Mouse (Mus musculus): ENCODE measurements around the gene Hoxd12.

The Hoxd12 gene

GRCm38 (mm10) chr2:74674881-74675665 is at the start of gene Hoxd12:
TSS of gene Hoxd12 (plus strand) at chr2:74675013.
- no peak for DNase-seq (ENCODE audit: low spot score in 2 of 2)

GRCm38 (mm10) chr2:74635412-74635811 is 39.4 kb upstream of the Hoxd12 start:
- no peak for DNase-seq (ENCODE audit: low spot score in 2 of 2)

GRCm38 (mm10) chr2:74642431-74642830 is 32.4 kb upstream of the Hoxd12 start:
- DNase-seq (ENCODE audit: low spot score in 2 of 2), result no peak

- DNase-seq (ENCODE audit: low spot score in 2 of 2), result no peak
These were observed 29.2 kb upstream of the Hoxd12 start for GRCm38 (mm10) chr2:74645631-74646030.

GRCm38 (mm10) chr2:74647082-74647864 is 27.5 kb upstream of the Hoxd12 start:
- DNase-seq (ENCODE audit: low spot score in 2 of 2), result no peak

GRCm38 (mm10) chr2:74652996-74653340 is 21.8 kb upstream of the Hoxd12 start:
- DNase-seq (ENCODE audit: low spot score in 2 of 2), result no peak

- no peak for DNase-seq (ENCODE audit: low spot score in 2 of 2)
These were observed 20.9 kb upstream of the Hoxd12 start for GRCm38 (mm10) chr2:74653781-74654535.

- no peak for DNase-seq (ENCODE audit: low spot score in 2 of 2)
These were observed 19.9 kb upstream of the Hoxd12 start for GRCm38 (mm10) chr2:74654743-74655419.

- no peak for DNase-seq (ENCODE audit: low spot score in 2 of 2)
These were observed 19.4 kb upstream of the Hoxd12 start for GRCm38 (mm10) chr2:74655420-74655781.

GRCm38 (mm10) chr2:74655821-74656631 is 18.8 kb upstream of the Hoxd12 start:
- DNase-seq (ENCODE audit: low spot score in 2 of 2), result peak; percentile 44 to 49

GRCm38 (mm10) chr2:74656632-74657021 is 18.2 kb upstream of the Hoxd12 start:
- DNase-seq (ENCODE audit: low spot score in 2 of 2), result no peak

GRCm38 (mm10) chr2:74657251-74658023 is 17.4 kb upstream of the Hoxd12 start:
- DNase-seq (ENCODE audit: low spot score in 2 of 2), result no peak

- no peak for DNase-seq (ENCODE audit: low spot score in 2 of 2)
These were observed 16.7 kb upstream of the Hoxd12 start for GRCm38 (mm10) chr2:74658024-74658666.

- no peak for DNase-seq (ENCODE audit: low spot score in 2 of 2)
These were observed 16.0 kb upstream of the Hoxd12 start for GRCm38 (mm10) chr2:74658667-74659371.

- DNase-seq (ENCODE audit: low spot score in 2 of 2), result no peak
These were observed 15.3 kb upstream of the Hoxd12 start, which contains the start of gene Evx2 for GRCm38 (mm10) chr2:74659507-74660005. TSS of gene Evx2 (minus strand) at chr2:74659557.

- DNase-seq (ENCODE audit: low spot score in 2 of 2), result no peak
These were observed 14.1 kb upstream of the Hoxd12 start for GRCm38 (mm10) chr2:74660421-74661375.

GRCm38 (mm10) chr2:74661685-74662084 is 13.1 kb upstream of the Hoxd12 start:
- no peak for DNase-seq (ENCODE audit: low spot score in 2 of 2)
